16 mouse cellular contexts compared by ENCODE assay signal in genomic region chr13:20783648-20784047, GRCm38 (mm10). TPM values are rescaled to one million over a fixed set of nuclear protein-coding genes. Genes with fewer than 3 reads are reported as not detected.
"Had no signal": no experiment of that assay in that cellular context is flagged by ENCODE, and none has a peak within 500 bp of the region (broad histone marks: within the 10 kb centered on the region; RNA-seq: fewer than 3 reads in every experiment).

No protein-coding gene starts in this region.

- H3K4me2 ChIP-seq: lung, embryonic 14.5 days; midbrain, embryonic 11.5 days; midbrain, embryonic 13.5 days; midbrain, embryonic 15.5 days; neural tube, embryonic 12.5 days; stomach, embryonic 15.5 days had no signal

- DNase-seq: lung, adult 18-20 months; lung, embryonic 14.5 days; lung, postnatal 10 days; lung, postnatal 4 days; right cerebral cortex, postnatal 14 days; thymus, adult 2 months; thymus, postnatal 25 days; thymus, postnatal 4 days had no signal

- ATAC-seq: midbrain, embryonic 13.5 days; midbrain, embryonic 15.5 days had no signal

- H3K9ac ChIP-seq: lung, embryonic 14.5 days; midbrain, embryonic 13.5 days; midbrain, embryonic 15.5 days; neural tube, embryonic 12.5 days; stomach, embryonic 15.5 days had no signal

- H3K4me3 ChIP-seq: megakaryocyte, embryonic 14.5 days; midbrain, embryonic 13.5 days; midbrain, embryonic 15.5 days; neural tube, embryonic 12.5 days; stomach, embryonic 15.5 days had no signal

- H3K36me3 ChIP-seq: midbrain, embryonic 13.5 days; midbrain, embryonic 15.5 days; neural tube, embryonic 12.5 days; stomach, embryonic 15.5 days had no signal

- H3K27ac ChIP-seq: midbrain, embryonic 13.5 days; midbrain, embryonic 15.5 days; neural tube, embryonic 12.5 days; stomach, embryonic 15.5 days; stomach, postnatal 0 days had no signal

- H3K9me3 ChIP-seq: megakaryocyte, embryonic 14.5 days; midbrain, embryonic 13.5 days; midbrain, embryonic 15.5 days; neural tube, embryonic 12.5 days; stomach, embryonic 15.5 days had no signal

- H3K27me3 ChIP-seq: megakaryocyte, embryonic 14.5 days; midbrain, embryonic 13.5 days; midbrain, embryonic 15.5 days; neural tube, embryonic 12.5 days; stomach, embryonic 15.5 days had no signal

- H3K4me1 ChIP-seq: midbrain, embryonic 13.5 days; midbrain, embryonic 15.5 days; neural tube, embryonic 12.5 days; stomach, embryonic 15.5 days had no signal

RNA-seq across cellular contexts. Expression of gene Aoah, which starts 10.3 kb away (rescaled TPM):
- polyA plus RNA-seq: neural tube, embryonic 14.5 days had no signal
